Mouse (Mus musculus): ENCODE measurements around the gene Slc9a8.

- TF ChIP-seq CTCF (IDR thresholded peaks at IDR 0.05; ENCODE audit: insufficient read depth, low read length): no peak
- no peak for TF ChIP-seq POLR2A (IDR thresholded peaks at IDR 0.05; ENCODE audit: borderline replicate concordance, extremely low read depth, low read depth, low read length)
Measured at GRCm38 (mm10) chr2:167447207-167447606, 25.7 kb downstream of the Slc9a8 start.

All from lung, adult 2 months (tissue).